Mouse (Mus musculus) spleen, postnatal 10 days (tissue): Measurements from ENCODE around the gene Cxcr6.

ENCODE experiments used
- DNase-seq, 2 experiments: peaks; one replicate each; pipeline ENCODE4 v3.0.0; 2021 to 2022; ENCODE audit warnings: low spot score in 2 of 2

Cxcr6 gene

DNA sequence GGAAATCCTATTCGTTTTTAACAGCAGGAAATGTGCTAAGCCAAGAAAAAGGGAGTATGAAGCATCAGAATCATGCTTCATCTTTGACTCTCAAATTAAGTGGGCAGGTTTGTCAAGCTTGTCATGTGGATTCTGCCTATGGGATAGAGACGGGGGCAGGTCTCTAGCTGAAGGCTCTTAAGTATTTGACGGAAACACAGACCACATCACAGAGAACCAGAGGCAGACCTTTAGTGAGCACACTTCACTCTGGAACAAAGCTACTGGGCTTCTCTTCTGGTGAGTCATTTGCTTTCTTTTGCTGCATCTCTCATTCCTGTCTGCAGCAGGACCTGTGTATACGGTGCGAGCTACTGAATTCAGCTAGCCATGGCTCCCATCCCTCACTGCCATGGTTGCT is at the start of gene Cxcr6:
TSS of gene Cxcr6 (plus strand) at position 209 of the 400 bp plus-strand sequence.
- no peak for DNase-seq

DNA sequence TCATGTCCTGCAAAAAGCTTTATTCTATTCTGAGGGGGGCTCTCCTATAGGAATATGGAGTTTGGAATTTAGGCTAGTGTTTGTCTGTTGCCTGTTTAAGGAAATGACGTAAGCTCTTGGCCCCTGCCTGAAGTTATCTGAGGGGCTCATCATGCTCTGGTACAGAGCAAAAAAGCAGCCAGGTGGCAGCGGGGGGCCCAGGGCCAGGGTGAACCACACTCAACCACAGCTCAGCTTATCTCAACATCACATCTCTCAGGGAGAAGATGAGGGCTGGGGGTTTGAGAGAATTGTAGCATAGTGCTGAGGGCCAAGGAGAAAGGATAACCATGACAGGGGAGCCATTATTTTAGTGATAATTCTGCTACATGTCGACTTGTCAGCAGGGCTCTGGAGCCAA is 49.5 kb upstream of the Cxcr6 start:
- no peak for DNase-seq

GRCm38 (mm10) chr9:123757326-123757725 is 48.9 kb upstream of the Cxcr6 start:
- DNase-seq: no peak

GRCm38 (mm10) chr9:123758156-123758555 is 48.1 kb upstream of the Cxcr6 start:
- DNase-seq: no peak

GRCm38 (mm10) chr9:123758645-123759044 is 47.6 kb upstream of the Cxcr6 start:
- DNase-seq: no peak

GRCm38 (mm10) chr9:123760806-123761205 is 45.5 kb upstream of the Cxcr6 start:
- DNase-seq: no peak

DNA sequence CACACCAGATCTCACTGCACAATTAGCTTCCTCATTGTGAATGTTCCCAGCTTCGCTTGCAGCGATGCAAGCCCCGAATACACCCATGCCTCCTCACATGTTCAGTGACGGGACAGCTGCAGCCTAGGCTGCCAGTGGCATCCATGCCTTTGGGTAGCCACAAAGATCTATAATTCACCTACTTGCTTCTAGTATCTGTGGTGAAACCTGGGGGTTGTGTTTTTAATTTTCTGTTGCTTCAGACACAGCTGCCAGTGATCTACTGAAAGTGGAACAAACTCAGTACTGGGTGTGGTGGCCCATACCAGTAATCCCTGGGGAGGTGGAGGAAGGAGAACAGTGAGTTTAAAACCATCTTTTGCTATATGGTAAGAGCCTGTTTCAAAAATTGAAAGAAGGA is 43.4 kb upstream of the Cxcr6 start:
- DNase-seq: peak in 1 of 2 experiments; percentile 30

DNA sequence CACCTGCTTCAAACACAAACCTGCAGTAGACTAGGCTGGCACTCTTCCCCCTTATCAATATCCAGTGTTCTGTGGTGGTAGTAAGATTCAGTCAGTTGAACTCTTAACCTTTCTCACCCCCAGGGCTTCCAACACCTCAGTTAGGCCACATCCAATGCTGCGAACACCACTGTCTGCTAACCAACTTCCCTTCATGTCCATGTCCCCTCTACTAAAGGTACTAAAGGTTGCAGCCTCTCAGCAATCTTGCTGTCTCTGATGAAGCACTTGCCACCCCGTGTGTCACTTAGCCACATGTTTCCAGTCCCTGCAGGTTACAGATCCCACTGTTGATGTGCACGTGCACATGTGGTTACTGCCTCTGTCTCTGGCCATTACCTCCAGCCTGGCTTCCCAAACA is 42.5 kb upstream of the Cxcr6 start:
- no peak for DNase-seq

- DNase-seq: no peak
These were observed 39.3 kb upstream of the Cxcr6 start for GRCm38 (mm10) chr9:123766996-123767395.

- DNase-seq: no peak
These were observed 37.8 kb upstream of the Cxcr6 start for GRCm38 (mm10) chr9:123768443-123768842.

GRCm38 (mm10) chr9:123769532-123769931 is 36.7 kb upstream of the Cxcr6 start:
- no peak for DNase-seq

GRCm38 (mm10) chr9:123773299-123773698 is 33.0 kb upstream of the Cxcr6 start:
- DNase-seq: peak in 1 of 2 experiments; percentile 50

GRCm38 (mm10) chr9:123788855-123789529 is 17.3 kb upstream of the Cxcr6 start:
- no peak for DNase-seq

GRCm38 (mm10) chr9:123796174-123796573 is 10.1 kb upstream of the Cxcr6 start:
- DNase-seq: peak in 1 of 2 experiments; percentile 52

DNA sequence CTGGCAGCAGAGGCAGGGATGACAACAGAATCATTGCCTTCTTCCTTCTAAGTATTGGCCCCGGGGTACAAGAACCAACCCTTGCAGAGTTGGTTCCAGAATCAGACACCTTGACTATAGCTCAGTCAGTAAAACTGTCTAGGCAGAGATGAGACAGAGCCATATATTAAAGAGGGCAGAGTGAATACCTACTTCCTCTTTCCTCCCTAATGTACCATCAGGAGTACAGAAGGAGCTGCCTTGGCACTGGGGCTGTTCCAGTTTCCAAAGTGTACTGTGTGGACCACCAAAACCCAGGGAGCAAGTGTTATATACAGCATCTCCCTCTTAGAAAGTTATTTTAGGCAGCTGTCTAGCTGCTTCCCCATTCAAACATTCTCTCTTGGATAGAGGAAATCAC is 4.7 kb upstream of the Cxcr6 start:
- no peak for DNase-seq

DNA sequence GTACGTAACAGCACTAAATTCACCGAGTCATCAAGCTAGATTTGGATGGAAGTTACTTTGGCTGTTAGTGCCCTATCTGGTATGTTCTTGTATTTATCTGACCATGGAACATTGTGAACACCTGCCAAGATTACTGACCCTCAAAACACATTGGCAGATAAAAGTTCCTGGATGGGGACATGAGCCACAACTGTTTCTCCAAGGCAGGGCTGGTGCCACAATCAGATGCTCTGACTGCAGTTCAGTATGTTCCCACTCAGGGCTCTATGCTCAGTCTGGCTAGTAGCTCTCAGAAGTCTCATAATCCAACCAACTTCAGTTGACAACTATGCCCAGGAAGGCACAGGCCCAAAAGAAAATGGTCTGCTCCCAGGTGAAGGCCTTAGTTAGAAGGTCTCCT is 3.9 kb upstream of the Cxcr6 start:
- DNase-seq: no peak

DNA sequence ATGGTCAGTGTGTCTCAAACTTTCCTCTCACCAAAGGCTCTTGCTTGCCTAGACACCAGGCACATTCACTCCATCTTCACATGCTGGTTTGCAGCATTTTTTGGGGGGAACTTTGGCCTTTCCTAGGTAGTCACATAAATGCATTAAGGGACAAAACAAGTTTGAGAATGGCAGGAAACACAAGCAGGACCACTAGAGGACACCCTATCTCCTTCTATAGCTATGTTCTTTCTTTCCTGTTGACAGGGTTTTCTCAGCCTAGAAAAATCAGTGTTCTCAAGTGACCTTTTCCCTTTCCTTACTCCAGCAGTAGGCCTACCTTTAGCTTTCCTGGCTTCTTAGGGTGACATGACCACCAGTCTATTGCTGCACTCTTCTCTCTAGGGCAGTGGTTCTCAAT is 3.4 kb upstream of the Cxcr6 start:
- no peak for DNase-seq

GRCm38 (mm10) chr9:123805241-123805640 is 1.0 kb upstream of the Cxcr6 start:
- no peak for DNase-seq

DNA sequence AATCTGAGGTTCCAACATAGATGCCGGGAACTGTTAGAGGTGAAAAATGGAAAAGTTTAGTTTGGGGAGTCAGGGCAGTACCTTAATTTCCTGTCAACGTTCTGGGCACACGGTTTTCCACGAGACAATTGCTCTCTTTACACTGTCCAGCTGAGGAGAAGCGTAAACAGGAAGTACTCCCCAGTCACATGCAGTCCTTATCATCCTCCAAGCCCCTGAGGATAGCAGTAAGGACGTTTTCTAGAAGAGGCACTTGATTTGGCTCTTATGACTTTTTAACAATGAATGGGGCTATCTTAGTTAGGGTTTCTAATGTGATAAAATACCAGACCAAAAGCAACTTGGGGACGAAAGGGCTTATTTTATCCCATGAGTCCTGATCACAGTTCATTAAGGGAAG is 2.3 kb downstream of the Cxcr6 start:
- no peak for DNase-seq

DNA sequence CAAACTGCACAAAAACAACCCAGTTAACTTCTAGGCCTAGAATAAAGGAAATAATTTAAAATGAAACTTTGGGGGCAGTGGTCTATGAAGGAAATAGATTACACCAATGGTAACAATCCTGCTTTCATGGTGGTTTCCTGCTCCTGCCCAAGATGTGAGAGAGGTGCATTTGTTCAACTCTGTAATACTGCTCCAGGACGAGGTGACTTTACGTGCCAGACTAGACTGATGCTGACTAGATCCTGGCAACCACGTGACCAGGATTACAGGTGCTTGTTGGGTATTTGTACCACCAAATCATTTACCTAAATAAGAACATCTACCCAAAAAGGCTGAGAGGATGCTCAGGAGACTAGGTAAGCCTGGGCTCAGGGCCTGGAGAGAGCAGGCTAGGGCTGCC is 5.6 kb downstream of the Cxcr6 start:
- no peak for DNase-seq

DNA sequence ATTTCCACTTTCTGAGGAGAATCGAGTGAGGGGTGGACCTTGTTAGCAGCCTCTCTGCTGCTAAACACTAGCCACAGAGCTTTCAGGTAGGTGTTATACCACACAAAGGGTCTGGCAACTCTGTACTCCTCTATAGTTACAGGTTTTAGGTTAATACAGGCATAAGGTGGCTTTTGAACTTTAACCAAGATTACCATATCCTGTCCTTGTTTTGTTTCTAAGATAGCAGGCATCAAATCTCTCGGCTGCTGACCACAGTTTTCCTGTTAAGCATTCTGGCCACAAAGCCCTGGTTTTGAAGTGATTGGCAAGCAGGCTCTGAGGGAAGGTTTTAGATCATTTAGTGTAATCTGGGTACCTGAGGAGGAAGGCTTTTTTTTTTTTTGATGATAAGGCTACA is 8.1 kb downstream of the Cxcr6 start:
- no peak for DNase-seq

DNA sequence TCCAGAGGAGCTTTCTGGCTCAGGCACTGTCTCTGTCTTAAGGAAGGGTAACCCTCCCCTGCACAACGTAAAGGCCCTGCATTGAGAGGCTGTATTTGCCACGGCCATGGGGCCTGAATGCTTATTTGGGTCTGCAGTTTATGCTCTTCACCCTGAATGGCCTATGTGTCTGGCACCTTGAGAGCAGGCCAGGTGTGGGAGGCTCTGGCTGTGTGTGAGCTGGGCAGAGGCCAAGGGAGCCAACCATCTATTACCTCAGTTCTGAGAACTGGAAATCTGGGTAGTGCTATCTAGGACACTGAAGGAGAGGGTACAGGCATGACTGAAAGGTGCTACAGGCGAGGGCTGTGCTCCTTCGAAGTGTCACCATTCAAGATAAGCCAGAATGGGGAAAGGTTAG is 8.5 kb downstream of the Cxcr6 start:
- DNase-seq: no peak

DNA sequence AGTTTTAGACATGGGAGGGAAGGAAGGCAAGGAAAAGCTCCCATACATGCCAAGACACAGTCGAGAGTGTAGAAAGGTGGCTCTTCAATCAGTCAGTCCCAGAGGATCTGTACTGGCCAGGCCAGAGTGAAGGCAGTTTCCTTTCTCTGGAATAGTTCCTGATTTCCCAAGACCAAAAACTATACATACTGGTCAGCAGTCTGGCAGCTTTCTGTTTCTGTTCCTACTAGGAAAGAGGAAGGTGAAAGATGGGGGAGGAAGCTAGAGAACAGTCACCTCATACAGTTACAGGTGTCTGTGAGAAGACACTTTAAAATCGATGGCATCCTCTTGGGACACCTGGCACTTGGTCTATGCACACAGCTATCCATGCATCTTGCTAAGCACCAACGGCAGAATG is 9.2 kb downstream of the Cxcr6 start:
- no peak for DNase-seq

GRCm38 (mm10) chr9:123815996-123816395 is 9.7 kb downstream of the Cxcr6 start:
- DNase-seq: no peak
